Mouse (Mus musculus) thymus, postnatal 36 days (tissue): ENCODE data around the gene Slc24a3.
A peak's percentile ranks its signal among the peaks of the same experiment; 100 is the strongest.

Source experiments
- DNase-seq, 2 experiments: peaks; one replicate each; pipeline ENCODE4 v3.0.0; 2022; ENCODE audit warnings: mixed read lengths in 2 of 2

The Slc24a3 gene

GRCm38 (mm10) chr2:145562493-145562892 is 394.9 kb downstream of the Slc24a3 start:
- DNase-seq = no peak

GRCm38 (mm10) chr2:145564596-145564995 is 397.0 kb downstream of the Slc24a3 start:
- no peak for DNase-seq

GRCm38 (mm10) chr2:145566904-145567303 is 399.4 kb downstream of the Slc24a3 start:
- DNase-seq = no peak

GRCm38 (mm10) chr2:145571943-145572342 is 404.4 kb downstream of the Slc24a3 start:
- DNase-seq = no peak

GRCm38 (mm10) chr2:145574148-145574547 is 406.6 kb downstream of the Slc24a3 start:
- DNase-seq = no peak

GRCm38 (mm10) chr2:145583103-145583502 is 415.5 kb downstream of the Slc24a3 start:
- no peak for DNase-seq

GRCm38 (mm10) chr2:145585437-145585836 is 417.9 kb downstream of the Slc24a3 start:
- no peak for DNase-seq

- no peak for DNase-seq
Observed at GRCm38 (mm10) chr2:145588009-145588737, 420.6 kb downstream of the Slc24a3 start.

GRCm38 (mm10) chr2:145591881-145592280 is 424.3 kb downstream of the Slc24a3 start:
- no peak for DNase-seq

- DNase-seq = no peak
Observed at GRCm38 (mm10) chr2:145593649-145594347, 426.2 kb downstream of the Slc24a3 start.

GRCm38 (mm10) chr2:145597866-145598265 is 430.3 kb downstream of the Slc24a3 start:
- DNase-seq = no peak

- no peak for DNase-seq
Observed at GRCm38 (mm10) chr2:145607844-145608243, 440.3 kb downstream of the Slc24a3 start.

GRCm38 (mm10) chr2:145610796-145611705 is 443.5 kb downstream of the Slc24a3 start:
- DNase-seq = peak; percentile 30 to 43

GRCm38 (mm10) chr2:145612937-145613336 is 445.4 kb downstream of the Slc24a3 start:
- no peak for DNase-seq

- DNase-seq = no peak
Observed at GRCm38 (mm10) chr2:145613705-145614104, 446.2 kb downstream of the Slc24a3 start.

GRCm38 (mm10) chr2:145619688-145620087 is 452.1 kb downstream of the Slc24a3 start:
- DNase-seq = no peak

GRCm38 (mm10) chr2:145620709-145621108 is 453.2 kb downstream of the Slc24a3 start:
- DNase-seq = no peak

- DNase-seq = no peak
Observed at GRCm38 (mm10) chr2:145621119-145621518, 453.6 kb downstream of the Slc24a3 start.

- DNase-seq = no peak
Observed at GRCm38 (mm10) chr2:145631123-145631798, 463.7 kb downstream of the Slc24a3 start.

GRCm38 (mm10) chr2:145631799-145632174 is 464.2 kb downstream of the Slc24a3 start:
- no peak for DNase-seq

- no peak for DNase-seq
Observed at GRCm38 (mm10) chr2:145633811-145634210, 466.3 kb downstream of the Slc24a3 start.

GRCm38 (mm10) chr2:145640255-145640984 is 472.9 kb downstream of the Slc24a3 start:
- no peak for DNase-seq
